Mouse (Mus musculus) heart, postnatal 10 days (tissue): ENCODE data around the gene Cacna1g. TPM values are rescaled to one million over a fixed set of nuclear protein-coding genes. Genes with fewer than 3 reads are reported as not detected.

Experiments used
- DNase-seq, 2 experiments: peaks; one replicate each; pipeline ENCODE4 v3.0.0; 2021
- intact Hi-C: fragments of 180-260 bp; cut with DNase I; formaldehyde crosslinking; loops from one replicate; pipeline ENCODE4 v1.15.1; 2025
- total RNA-seq, 2 experiments: library from RNA; stranded (reverse); gene quantifications; 2 replicates each; pipeline ENCODE4 v1.2.3; 2021

Gene Cacna1g
- total RNA-seq, 2 experiments from 2014 or later = 33.4 to 41.3 TPM

GRCm38 (mm10) chr11:94449886-94450285 lies 24.1 kb downstream of the Cacna1g start:
- intact Hi-C loops = no loop called here
- DNase-seq = peak; percentile 79 to 81

GRCm38 (mm10) chr11:94449239-94449638 lies 24.8 kb downstream of the Cacna1g start:
- intact Hi-C loops = no loop called here
- no peak for DNase-seq

GRCm38 (mm10) chr11:94447017-94447416 lies 27.0 kb downstream of the Cacna1g start:
- DNase-seq = no peak
- intact Hi-C loops = no loop called here

GRCm38 (mm10) chr11:94445300-94445699 lies 28.7 kb downstream of the Cacna1g start:
- DNase-seq = no peak
- intact Hi-C loops = no loop called here

GRCm38 (mm10) chr11:94444829-94445228 lies 29.2 kb downstream of the Cacna1g start:
- DNase-seq = no peak
- intact Hi-C loops = no loop called here

GRCm38 (mm10) chr11:94441752-94442151 lies 32.2 kb downstream of the Cacna1g start:
- intact Hi-C loops = no loop called here
- DNase-seq = no peak

GRCm38 (mm10) chr11:94441122-94441521 lies 32.9 kb downstream of the Cacna1g start:
- peak; percentile 34 to 41 for DNase-seq
- intact Hi-C loops = no loop called here

GRCm38 (mm10) chr11:94440421-94440820 lies 33.6 kb downstream of the Cacna1g start:
- no peak for DNase-seq
- intact Hi-C loops = no loop called here

- intact Hi-C loops = no loop called here
Observed at GRCm38 (mm10) chr11:94429011-94429651, 44.9 kb downstream of the Cacna1g start.

GRCm38 (mm10) chr11:94428091-94428835 lies 45.7 kb downstream of the Cacna1g start:
- intact Hi-C loops = no loop called here
- peak; percentile 88 to 92 for DNase-seq

More at GRCm38 (mm10) chr11:94429011-94429651, 44.9 kb downstream of the Cacna1g start:
- no peak for DNase-seq

- intact Hi-C loops = no loop called here
Observed at GRCm38 (mm10) chr11:94425656-94426055, 48.3 kb downstream of the Cacna1g start.

GRCm38 (mm10) chr11:94425215-94425614 lies 48.8 kb downstream of the Cacna1g start:
- intact Hi-C loops = no loop called here
- no peak for DNase-seq

More at GRCm38 (mm10) chr11:94425656-94426055, 48.3 kb downstream of the Cacna1g start:
- no peak for DNase-seq

- intact Hi-C loops = loop anchor here (5.0 kb wide), 1 partner anchor 123 kb away; the partner anchor contains the start of gene Rsad1
- DNase-seq = no peak
Observed at GRCm38 (mm10) chr11:94424380-94424779, 49.6 kb downstream of the Cacna1g start.

GRCm38 (mm10) chr11:94423855-94424254 lies 50.1 kb downstream of the Cacna1g start:
- no peak for DNase-seq
- intact Hi-C loops = loop anchor here (5.0 kb wide), 1 partner anchor 123 kb away; the partner anchor contains the start of gene Rsad1

- intact Hi-C loops = loop anchor here (2.0 to 5.0 kb wide), 2 partner anchors 66 to 126 kb away; partner anchors contain the start of genes Rsad1 and Spata20
Observed at GRCm38 (mm10) chr11:94420991-94421390, 53.0 kb downstream of the Cacna1g start.

GRCm38 (mm10) chr11:94420325-94420724 lies 53.7 kb downstream of the Cacna1g start:
- intact Hi-C loops = loop anchor here (2.0 to 5.0 kb wide), 2 partner anchors 66 to 127 kb away; partner anchors contain the start of genes Rsad1 and Spata20
- DNase-seq = peak; percentile 54 to 67

More at GRCm38 (mm10) chr11:94420991-94421390, 53.0 kb downstream of the Cacna1g start:
- no peak for DNase-seq

GRCm38 (mm10) chr11:94419004-94419727 lies 54.8 kb downstream of the Cacna1g start:
- DNase-seq = no peak
- intact Hi-C loops = no loop called here

GRCm38 (mm10) chr11:94414042-94414441 lies 60.0 kb downstream of the Cacna1g start:
- intact Hi-C loops = loop anchor here (5.0 kb wide), 1 partner anchor 128 kb away; no protein-coding TSS in a partner anchor
- DNase-seq = no peak

GRCm38 (mm10) chr11:94413516-94413915 lies 60.5 kb downstream of the Cacna1g start:
- intact Hi-C loops = loop anchor here (5.0 kb wide), 1 partner anchor 129 kb away; no protein-coding TSS in a partner anchor
- no peak for DNase-seq

- intact Hi-C loops = loop anchor here (5.0 kb wide), 1 partner anchor 129 kb away; no protein-coding TSS in a partner anchor
- DNase-seq = no peak
Observed at GRCm38 (mm10) chr11:94412998-94413469, 61.0 kb downstream of the Cacna1g start.
